Mouse (Mus musculus): Measurements from ENCODE around the gene BC028528.
"Not testable (repeated sequence)": the region's sequence is repeated elsewhere in the genome, so short reads cannot be mapped to it uniquely, and the experiment has no call there.

The BC028528 gene

GRCm38 (mm10) chr3:95891211-95892065, at the start of gene BC028528:
TSS of gene BC028528 (minus strand) at chr3:95892005.
- DNase-seq = peak; percentile 60 to 64

GRCm38 (mm10) chr3:95938835-95939234, 47.0 kb upstream of the BC028528 start:
- no peak for DNase-seq

GRCm38 (mm10) chr3:95938217-95938616, 46.4 kb upstream of the BC028528 start:
- DNase-seq = no peak

- no peak for DNase-seq
Observed at GRCm38 (mm10) chr3:95934448-95934847, 42.6 kb upstream of the BC028528 start.

GRCm38 (mm10) chr3:95933111-95933750, 41.4 kb upstream of the BC028528 start:
- no peak for DNase-seq

DNA sequence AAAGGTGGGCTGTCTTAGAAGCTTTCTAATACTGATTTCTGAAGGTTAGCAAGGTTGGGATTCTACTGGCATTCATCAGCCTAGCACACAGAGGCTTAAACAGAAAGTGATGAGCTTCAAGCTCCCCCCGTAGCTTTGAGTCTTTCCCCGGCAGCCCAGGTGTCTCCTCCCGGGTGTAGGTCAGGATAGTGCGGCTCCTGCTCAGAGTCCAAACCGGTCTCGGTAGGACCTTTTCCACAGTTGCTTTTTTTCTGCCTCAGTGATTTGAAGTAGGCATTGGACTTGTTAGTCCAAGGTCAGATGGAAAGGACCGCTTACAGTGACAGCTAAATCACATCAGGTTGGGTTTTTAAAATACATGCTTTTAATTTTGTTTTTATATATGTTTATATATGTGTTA, 40.8 kb upstream of the BC028528 start:
- no peak for DNase-seq

GRCm38 (mm10) chr3:95932157-95932556, 40.4 kb upstream of the BC028528 start:
- DNase-seq = no peak

- no peak for DNase-seq
Observed at GRCm38 (mm10) chr3:95931471-95931870, 39.7 kb upstream of the BC028528 start.

DNA sequence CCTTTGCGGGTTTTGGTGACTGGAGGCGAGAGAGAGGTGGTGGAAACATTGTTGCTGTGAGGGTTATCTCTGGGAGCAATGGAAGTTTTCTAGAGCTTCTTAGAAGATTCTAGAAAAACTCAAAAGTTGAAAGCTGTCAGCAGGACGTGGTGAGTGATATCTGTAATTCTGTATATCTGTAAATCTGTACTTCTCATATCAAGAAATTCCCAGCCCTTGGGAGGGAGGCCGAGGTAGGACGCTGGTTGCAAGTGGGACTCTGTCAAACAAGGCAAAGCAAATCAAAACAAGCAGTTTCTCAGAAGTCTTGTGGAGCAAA, 38.6 kb upstream of the BC028528 start:
- DNase-seq = no peak

DNA sequence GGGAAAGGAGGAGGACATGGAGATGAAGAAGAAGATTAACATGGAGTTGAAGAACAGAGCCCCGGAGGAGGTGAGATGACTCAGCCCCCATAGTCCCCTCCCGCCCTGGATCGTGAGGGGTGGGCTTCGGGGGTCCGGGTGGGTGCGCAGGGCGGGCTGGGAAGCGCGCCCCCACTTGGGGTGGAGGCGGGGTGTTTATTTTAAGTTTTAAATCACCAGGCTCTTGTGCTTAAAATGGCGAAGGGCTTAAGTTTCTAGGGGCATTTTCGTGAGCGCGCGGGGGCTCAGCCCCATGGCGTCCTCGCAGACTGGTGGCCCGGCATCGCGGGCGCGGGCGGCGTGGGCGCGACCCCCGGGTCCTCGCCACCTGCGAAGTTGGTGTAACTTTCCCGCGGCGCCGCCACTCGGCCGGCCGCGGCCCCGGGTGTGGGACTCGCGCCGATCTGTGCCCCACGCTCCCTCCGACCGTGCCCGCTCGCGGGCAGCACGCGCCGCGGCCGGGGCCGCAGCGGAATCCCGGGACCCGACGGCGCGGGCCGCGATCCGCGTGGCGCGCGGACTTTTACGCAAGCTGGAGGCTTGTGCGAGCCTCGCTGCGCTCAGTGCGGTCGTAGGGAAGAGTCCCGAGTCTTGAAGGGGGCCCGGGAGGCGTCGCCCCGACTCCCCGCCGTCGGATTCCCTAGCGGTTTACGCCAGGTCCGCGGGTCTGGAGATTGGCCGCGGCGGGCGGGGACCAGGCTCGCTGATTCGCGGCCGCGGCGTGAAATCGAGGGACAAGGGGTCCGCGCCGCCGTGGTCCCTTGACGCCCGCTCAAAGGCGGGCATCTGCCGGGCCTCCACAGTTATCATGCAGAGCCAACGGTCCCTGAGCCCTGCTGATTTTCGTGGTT, 38.0 kb upstream of the BC028528 start:
- peak; percentile 42 to 56 for DNase-seq

DNA sequence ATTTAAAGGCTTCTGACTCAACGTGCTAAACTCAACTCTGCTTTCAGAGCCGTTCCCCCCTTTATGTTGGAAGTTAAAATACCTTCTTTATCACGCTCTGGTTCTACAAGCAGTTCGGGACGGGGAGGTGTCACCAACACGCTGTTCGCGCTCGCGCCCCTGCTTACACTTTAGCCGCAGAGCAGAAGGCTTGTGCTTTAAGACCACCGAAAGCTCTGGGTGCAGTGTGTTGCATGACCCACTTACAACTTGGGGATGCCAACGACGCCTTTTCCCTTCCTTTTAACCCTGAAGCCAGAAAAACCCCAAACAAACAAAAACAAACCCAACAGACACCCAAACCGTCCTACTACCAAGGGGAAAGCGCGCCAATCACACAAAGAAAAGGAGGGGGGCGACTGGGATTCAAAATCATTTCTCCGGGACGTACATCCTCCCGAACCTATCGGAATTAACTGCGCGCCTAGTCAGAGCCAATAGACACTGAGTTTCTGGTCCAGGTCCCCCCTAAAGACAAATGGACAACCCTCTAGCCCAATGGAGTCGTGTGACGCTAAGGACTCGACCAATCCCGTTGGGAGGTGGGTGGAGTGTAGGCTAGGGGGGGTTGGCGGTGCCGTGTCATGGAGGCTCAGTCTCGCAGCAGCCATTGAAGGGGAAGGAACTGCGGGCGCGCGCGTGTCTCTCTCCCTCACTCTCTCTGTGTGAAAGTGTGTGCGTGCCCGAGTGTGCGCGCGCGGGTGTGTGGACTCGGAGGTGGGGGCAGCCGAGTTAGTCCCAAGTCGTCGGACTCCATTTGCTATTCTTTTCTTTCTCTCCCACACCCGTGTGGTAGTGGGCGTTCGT, 37.1 kb upstream of the BC028528 start, which contains the start of gene Anp32e:
Anp32e (plus strand) TSS at position 589 of the 846 bp plus-strand sequence.
- DNase-seq = peak; percentile 94 to 96

DNA sequence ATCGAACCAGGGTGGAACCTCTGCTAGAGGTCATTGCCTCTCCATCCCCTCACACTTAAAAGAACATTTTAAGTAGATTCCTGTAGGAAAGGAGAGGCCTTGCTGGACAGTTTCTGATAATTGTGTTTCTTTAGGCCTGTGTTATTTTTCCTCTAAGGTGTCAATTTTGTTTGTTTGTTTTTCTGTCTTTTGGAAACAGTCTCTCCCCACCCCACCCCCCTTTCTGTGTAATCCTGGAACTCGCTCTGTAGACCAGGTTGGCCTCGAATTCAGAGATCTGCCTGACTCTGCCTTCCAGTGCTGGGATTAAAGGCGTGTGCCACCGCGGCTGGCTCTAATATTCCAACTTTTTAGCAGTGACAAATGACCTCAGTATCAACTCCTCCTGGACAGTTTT, 36.5 kb upstream of the BC028528 start:
- DNase-seq = no peak

DNA sequence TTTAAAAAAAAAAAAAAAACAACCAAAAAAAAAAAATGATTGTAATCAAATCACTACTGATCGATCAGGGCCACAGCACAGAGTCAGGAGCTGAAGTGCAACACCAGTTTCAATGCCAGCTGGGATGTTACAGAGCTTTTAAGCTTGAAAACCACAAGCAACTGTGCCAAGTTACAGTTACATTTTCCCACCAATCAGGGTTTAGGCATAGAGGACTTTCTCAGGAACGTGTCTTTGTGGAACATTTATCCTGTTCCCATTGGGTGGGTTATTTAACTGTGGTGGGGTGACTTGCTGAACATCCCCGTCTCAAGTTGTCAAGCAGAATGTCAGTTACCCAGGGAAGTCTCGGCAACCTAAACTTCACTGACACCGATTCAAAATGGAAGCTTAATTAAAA, 33.3 kb upstream of the BC028528 start:
- DNase-seq = no peak

GRCm38 (mm10) chr3:95924185-95924584, 32.4 kb upstream of the BC028528 start:
- no peak for DNase-seq

- not testable (repeated sequence) for DNase-seq
Observed at GRCm38 (mm10) chr3:95923429-95923828, 31.6 kb upstream of the BC028528 start.

DNA sequence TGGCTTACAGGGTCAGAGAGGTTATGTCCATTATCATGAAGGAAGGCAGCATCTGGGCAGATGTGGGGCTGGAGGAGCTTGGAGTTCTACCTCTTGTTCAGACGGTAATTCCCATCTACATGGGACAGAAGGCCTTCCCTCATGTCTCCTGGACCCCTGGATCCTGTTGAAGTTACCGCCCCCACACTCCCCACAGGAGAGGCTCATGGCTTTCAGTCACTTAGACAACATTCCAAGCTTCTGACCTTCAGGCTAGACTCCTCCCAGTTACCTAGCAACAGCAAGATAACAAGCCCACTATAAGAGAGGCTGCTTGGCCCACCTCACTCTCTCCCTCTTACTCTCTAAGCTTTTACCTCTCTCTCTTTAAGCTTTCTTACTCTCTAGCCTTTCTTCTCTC, 28.7 kb upstream of the BC028528 start:
- not testable (repeated sequence) for DNase-seq

DNA sequence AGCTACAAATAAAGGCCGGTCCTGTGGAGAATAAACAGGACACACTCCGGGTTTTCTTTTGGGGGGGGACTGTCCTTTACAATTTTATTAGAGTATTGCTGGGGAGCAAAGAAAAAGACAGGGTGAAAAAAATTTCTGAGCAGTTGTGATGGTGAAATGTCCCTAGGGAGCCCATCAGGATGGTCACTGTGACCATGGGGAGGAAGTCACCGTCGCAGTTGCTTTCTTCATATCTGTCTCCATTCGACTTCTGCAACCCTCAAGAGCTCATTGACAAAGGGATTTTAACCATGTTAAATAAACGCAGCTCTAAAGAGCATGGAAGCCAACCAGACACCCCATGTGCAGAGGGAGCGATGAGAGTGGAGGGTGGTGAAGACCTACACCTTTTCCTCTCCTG, 25.0 kb upstream of the BC028528 start:
- no peak for DNase-seq

GRCm38 (mm10) chr3:95914706-95915105, 22.9 kb upstream of the BC028528 start:
- no peak for DNase-seq

DNA sequence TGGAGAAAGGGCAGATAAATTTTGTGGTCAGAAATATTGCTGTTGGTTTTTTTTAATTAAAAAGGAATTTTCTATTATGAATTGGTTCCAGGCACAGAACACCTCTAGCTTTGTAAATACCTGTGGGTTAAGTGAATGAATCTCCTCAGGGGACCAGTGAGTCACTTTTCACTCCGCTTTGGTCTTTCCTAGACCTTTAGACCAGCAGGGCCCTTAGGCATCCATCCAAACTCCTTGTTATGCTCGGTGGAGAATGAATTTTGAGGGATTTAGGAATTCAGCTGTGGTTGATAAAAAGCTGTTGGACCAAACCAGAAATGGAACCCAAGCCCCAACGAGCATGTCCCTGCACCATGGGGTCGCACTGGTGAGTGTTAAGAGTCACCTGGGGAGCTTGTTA, 15.8 kb upstream of the BC028528 start:
- DNase-seq = no peak

GRCm38 (mm10) chr3:95906860-95907259, 15.1 kb upstream of the BC028528 start:
- DNase-seq = peak in 1 of 2 experiments; percentile 64

- DNase-seq = peak in 1 of 2 experiments; percentile 45
Observed at GRCm38 (mm10) chr3:95905940-95906492, 14.2 kb upstream of the BC028528 start.

All from spleen, adult 18-20 months (tissue).